ENCODE assay signal across 9 mouse cellular contexts in genomic region chr15:11064558-11065411, GRCm38 (mm10). TPM values are rescaled to one million over a fixed set of nuclear protein-coding genes. Genes with fewer than 3 reads are reported as not detected.
DNase-seq lines count a peak whose midpoint lies in the region; ATAC-seq and TF ChIP-seq lines count a peak whose summit lies in the region.
"Had no signal": no experiment of that assay in that cellular context is flagged by ENCODE, and none has a peak within 500 bp of the region (broad histone marks: within the 10 kb centered on the region; RNA-seq: fewer than 3 reads in every experiment).

Gene Adamts12, plus strand, starts transcription at chr15:11064790.

- intact Hi-C loops in gastrocnemius, postnatal 14 days (cut with DNase I; ENCODE audit: low total_unique reads), result no loop called here

- H3K27me3 ChIP-seq in C2C12 (ENCODE audit: control insufficient read depth, insufficient read depth, insufficient read length), result no peaks in the 10 kb centered on the region
- no peaks in the 10 kb centered on the region for H3K27me3 ChIP-seq in hindbrain, embryonic 15.5 days
- H3K27me3 ChIP-seq in liver, embryonic 11.5 days (replicated peaks; ENCODE audit: control insufficient read depth, insufficient read depth, low read length), result no peaks in the 10 kb centered on the region

- TF ChIP-seq CTCF in C2C12 (IDR thresholded peaks at IDR 0.05; ENCODE audit: control insufficient read depth, insufficient read depth, insufficient read length), result no peak

- no peaks in the 10 kb centered on the region for H3K79me3 ChIP-seq in C2C12 (ENCODE audit: low read depth)

- H3K4me1 ChIP-seq in hindbrain, embryonic 15.5 days (replicated peaks), result peaks cover 26% of the 10 kb centered on the region
- peaks cover 4% of the 10 kb centered on the region; the same call in 1 of the 2 replicates for H3K4me1 ChIP-seq in liver, embryonic 11.5 days (replicated peaks; ENCODE audit: control insufficient read depth, insufficient read depth, low read length)

- DNase-seq in adrenal gland, postnatal 36 days, result peak; percentile 39 to 75
- peak; percentile 84 for DNase-seq in gastrocnemius, postnatal 14 days
- DNase-seq in liver, embryonic 11.5 days (ENCODE audit: low spot score), result peak; percentile 44
- peak; percentile 61 for DNase-seq in neural tube, embryonic 10.5 days (ENCODE audit: extremely low spot score, low spot score)
- DNase-seq in thymus, postnatal 4 days, result no peak
- no peak for DNase-seq in cerebellum, postnatal 36 days

- H3K9ac ChIP-seq in hindbrain, embryonic 15.5 days, result peak within 1 kb of the TSS; percentile 29
- peak within 1 kb of the TSS; percentile 11; the same call in 1 of the 2 replicates for H3K9ac ChIP-seq in liver, embryonic 11.5 days (ENCODE audit: low read depth, low read length)

- H3K79me2 ChIP-seq in C2C12 (ENCODE audit: control insufficient read depth, insufficient read depth), result no peaks in the 10 kb centered on the region

- peak; percentile 90 for ATAC-seq in hindbrain, embryonic 15.5 days (ENCODE audit: low FRiP score, low read depth)
- peak; percentile 57 for ATAC-seq in liver, embryonic 11.5 days (replicated peaks; ENCODE audit: low FRiP score)

- peak within 1 kb of the TSS; percentile 68 for H3K27ac ChIP-seq in hindbrain, embryonic 15.5 days (replicated peaks)
- peak within 1 kb of the TSS; percentile 59 for H3K27ac ChIP-seq in liver, embryonic 11.5 days (ENCODE audit: low read depth, low read length)

- no peaks in the 10 kb centered on the region for H3K36me3 ChIP-seq in C2C12 (ENCODE audit: control insufficient read depth, insufficient read depth)
- no peaks in the 10 kb centered on the region for H3K36me3 ChIP-seq in hindbrain, embryonic 15.5 days
- no peaks in the 10 kb centered on the region for H3K36me3 ChIP-seq in liver, embryonic 11.5 days (ENCODE audit: control insufficient read depth, insufficient read depth, low read length)

- peak within 1 kb of the TSS; percentile 59 for H3ac ChIP-seq in C2C12 (ENCODE audit: control insufficient read depth, insufficient read length, low read depth)

- H3K4me2 ChIP-seq in hindbrain, embryonic 15.5 days, result peak within 1 kb of the TSS; percentile 56
- peak within 1 kb of the TSS; percentile 57 for H3K4me2 ChIP-seq in liver, embryonic 11.5 days

- under 1% methylated on average over 25 of the region's 25 CpGs for WGBS in hindbrain, embryonic 15.5 days
- WGBS in liver, embryonic 11.5 days, result 5% methylated on average over 25 of the region's 25 CpGs

- no peaks in the 10 kb centered on the region for H3K9me3 ChIP-seq in hindbrain, embryonic 15.5 days
- H3K9me3 ChIP-seq in liver, embryonic 11.5 days (ENCODE audit: control insufficient read depth, low read length), result no peaks in the 10 kb centered on the region

- no peak within 1 kb of the TSS for H3K4me3 ChIP-seq in C2C12 (ENCODE audit: insufficient read depth, poor library complexity, severe bottlenecking)
- peak within 1 kb of the TSS; percentile 33 for H3K4me3 ChIP-seq in hindbrain, embryonic 15.5 days
- H3K4me3 ChIP-seq in liver, embryonic 11.5 days (ENCODE audit: low read depth, low read length), result peak within 1 kb of the TSS; percentile 32

TF ChIP-seq in C2C12, 6 proteins besides CTCF, POLR2A, EP300 and RAD21:
- TF ChIP-seq MYOD1 (IDR thresholded peaks at IDR 0.05; ENCODE audit: control insufficient read depth, insufficient read length, low read depth) (no peak), FOSL1 (IDR thresholded peaks at IDR 0.05; ENCODE audit: insufficient read depth, low read length, poor library complexity, severe bottlenecking) (no peak), CEBPB (IDR thresholded peaks at IDR 0.05; ENCODE audit: low read depth) (no peak), MAX (IDR thresholded peaks at IDR 0.05) (no peak), MYOG (IDR thresholded peaks at IDR 0.05; ENCODE audit: control insufficient read depth, extremely low read depth, insufficient read length) (no peak), USF1 (IDR thresholded peaks at IDR 0.05; ENCODE audit: low read depth) (no peak)

RNA-seq across cellular contexts. Expression of gene Adamts12, which starts in this region (rescaled TPM):
- polyA plus RNA-seq in C2C12 (2012; fragmentation: generic; extraction: Trizol), result 0.14 TPM
- 1 to 10 TPM; 5.8 to 9.1 TPM for total RNA-seq in adrenal gland, postnatal 36 days (2021)
- 10 to 100 TPM; 19.8 to 21.6 TPM for total RNA-seq in gastrocnemius, postnatal 14 days (2021)
- 1.5 and 2.0 TPM in 2 replicates for polyA plus RNA-seq in hindbrain, embryonic 15.5 days (2015; fragmentation: Nextera tagmentation; extraction: Ambion mirVana)
- polyA plus RNA-seq in liver, embryonic 11.5 days (2014; fragmentation: Nextera tagmentation; extraction: Ambion mirVana), result 1.4 TPM in 2 replicates
- total RNA-seq: neutrophil, adult 5-6 weeks had no signal

Comparison
In these comparisons a context has a peak if more than half of its experiments do, and no peak if none do; other contexts are left out.
1. DNase-seq: peak in adrenal gland, postnatal 36 days (2 of 2), gastrocnemius, postnatal 14 days (single experiment), liver, embryonic 11.5 days (single experiment) and neural tube, embryonic 10.5 days (single experiment); none in thymus, postnatal 4 days (single experiment) and cerebellum, postnatal 36 days (0 of 2).